Mouse (Mus musculus) hindbrain, embryonic 15.5 days (tissue): ENCODE results near the gene Kcnk13. TPM values are rescaled to one million over a fixed set of nuclear protein-coding genes. Genes with fewer than 3 reads are reported as not detected.

ENCODE experiments used
- ATAC-seq: fragments of 200-750 bp; cut with Nextera tagmentation; 2 replicates; pipeline ENCODE4 v1.8.0; 2017; ENCODE audit warnings: low read depth, moderate number of reproducible peaks, moderate TSS enrichment; ENCODE audit not compliant: low FRiP score
- H3K27ac ChIP-seq: fragments of 300-500 bp; sonication (generic); replicated peaks from 2 replicates; pipeline ENCODE4 v1.5.1; 2015; ENCODE audit warnings: mild to moderate bottlenecking, inconsistent platforms
- H3K27me3 ChIP-seq: fragments of 300-500 bp; sonication (generic); 2 replicates; pipeline ENCODE4 v1.6.1; 2015; ENCODE audit warnings: control low read depth, inconsistent platforms
- H3K36me3 ChIP-seq: fragments of 300-500 bp; sonication (generic); 2 replicates; pipeline ENCODE4 v1.6.1; 2015; ENCODE audit warnings: control low read depth, inconsistent platforms
- H3K4me1 ChIP-seq: fragments of 300-500 bp; sonication (generic); replicated peaks from 2 replicates; pipeline ENCODE4 v1.6.1; 2015; ENCODE audit warnings: control low read depth, inconsistent platforms
- H3K4me2 ChIP-seq: fragments of 300-500 bp; sonication (generic); 2 replicates; pipeline ENCODE4 v1.6.1; 2015; ENCODE audit warnings: moderate library complexity, mild to moderate bottlenecking, inconsistent platforms
- H3K4me3 ChIP-seq: fragments of 300-500 bp; sonication (generic); 2 replicates; pipeline ENCODE4 v1.5.1; 2015; ENCODE audit warnings: mild to moderate bottlenecking, inconsistent platforms
- H3K9ac ChIP-seq: fragments of 300-500 bp; sonication (generic); 2 replicates; pipeline ENCODE4 v1.6.1; 2015; ENCODE audit warnings: inconsistent platforms
- H3K9me3 ChIP-seq: fragments of 300-500 bp; sonication (generic); 2 replicates; pipeline ENCODE4 v1.6.1; 2016; ENCODE audit warnings: control low read depth, inconsistent platforms
- WGBS: fragments of 180-500 bp; shearing (Covaris S2); methylation state at CpG from one replicate; pipeline ENCODE4 v1.1.7; 2015; 5-methylcytosine and 5-hydroxymethylcytosine counted together
- microRNA-seq: library from miRNA; unstranded; fragments of <30 nt; microRNA quantifications from one replicate; pipeline ENCODE4, GENCODE M21; 2016
- polyA plus RNA-seq: library from polyadenylated mRNA; unstranded; fragments of >200 nt; fragmentation: Nextera tagmentation; extraction: Ambion mirVana; gene quantifications from 2 replicates; pipeline ENCODE4 v1.2.1, GENCODE M21; 2015

Gene Kcnk13
- polyA plus RNA-seq, 1 experiment from 2014 or later: 1.1 TPM

DNA sequence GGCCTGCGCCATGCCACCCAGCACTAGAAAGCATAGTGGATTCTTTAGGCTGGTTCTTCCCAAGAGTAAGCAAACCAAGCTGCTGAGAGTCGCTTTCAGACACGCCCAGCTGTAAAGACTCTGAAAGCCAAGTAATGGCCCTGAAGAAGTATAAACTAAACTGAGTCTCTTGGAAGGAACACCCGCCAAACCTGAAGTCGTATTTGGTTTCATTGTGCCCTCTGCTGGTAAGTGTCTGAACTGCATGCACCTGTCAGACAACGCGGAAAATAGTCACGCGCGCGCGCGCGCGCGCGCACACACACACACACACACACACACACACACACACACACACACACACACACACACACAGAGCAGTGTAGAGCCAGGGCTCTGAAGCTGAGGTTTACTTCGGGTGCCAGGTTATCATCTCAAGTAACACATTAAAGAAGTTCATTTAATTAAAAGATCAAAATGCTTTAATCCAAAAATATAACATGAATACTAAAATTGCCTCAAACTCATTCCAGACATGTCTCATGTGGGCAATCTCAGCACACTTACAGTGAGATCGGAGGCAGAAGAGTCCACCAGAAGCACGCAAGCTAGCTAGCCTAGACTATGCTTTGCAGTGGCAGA is 142.1 kb downstream of the Kcnk13 start:
- Histone ChIP-seq H3K4me2 (peak overlapping the region; percentile 28), H3K36me3 (no peaks in the 10 kb centered on the region), H3K4me1 (peaks cover 14% of the 10 kb centered on the region), H3K4me3 (no peak overlapping the region), H3K9ac (no peak overlapping the region), H3K27ac (no peak overlapping the region), H3K9me3 (no peaks in the 10 kb centered on the region), H3K27me3 (no peaks in the 10 kb centered on the region)
- ATAC-seq: no peak
- 14% methylated on average over 20 of the region's 20 CpGs for WGBS

DNA sequence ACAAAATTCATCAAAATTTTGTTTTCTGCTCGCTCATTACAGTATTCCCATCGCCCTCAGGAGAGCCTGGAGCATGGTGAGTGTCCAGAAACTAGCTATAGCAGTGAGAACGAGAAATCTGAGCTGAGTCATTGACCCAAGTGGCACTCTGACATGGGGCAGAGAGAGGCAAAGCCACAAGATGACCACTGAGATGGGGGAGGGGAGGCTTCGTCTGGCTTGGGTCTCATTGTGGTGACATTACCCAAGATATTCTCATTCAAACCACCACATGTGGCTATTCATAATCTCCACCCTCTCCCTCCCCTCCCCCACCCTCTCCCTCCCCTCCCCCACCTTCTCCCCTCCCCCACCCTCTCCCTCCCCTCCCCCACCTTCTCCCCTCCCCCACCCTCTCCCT is 143.1 kb downstream of the Kcnk13 start:
- 60% methylated on average over 4 of the region's 4 CpGs for WGBS
- no peaks in the 10 kb centered on the region for H3K27me3 ChIP-seq
- H3K4me3 ChIP-seq: no peak overlapping the region
- H3K36me3 ChIP-seq: peaks cover 5% of the 10 kb centered on the region
- H3K4me1 ChIP-seq: peaks cover 20% of the 10 kb centered on the region
- no peaks in the 10 kb centered on the region for H3K9me3 ChIP-seq
- ATAC-seq: no peak
- H3K4me2 ChIP-seq: no peak overlapping the region
- H3K27ac ChIP-seq: no peak overlapping the region
- H3K9ac ChIP-seq: no peak overlapping the region

DNA sequence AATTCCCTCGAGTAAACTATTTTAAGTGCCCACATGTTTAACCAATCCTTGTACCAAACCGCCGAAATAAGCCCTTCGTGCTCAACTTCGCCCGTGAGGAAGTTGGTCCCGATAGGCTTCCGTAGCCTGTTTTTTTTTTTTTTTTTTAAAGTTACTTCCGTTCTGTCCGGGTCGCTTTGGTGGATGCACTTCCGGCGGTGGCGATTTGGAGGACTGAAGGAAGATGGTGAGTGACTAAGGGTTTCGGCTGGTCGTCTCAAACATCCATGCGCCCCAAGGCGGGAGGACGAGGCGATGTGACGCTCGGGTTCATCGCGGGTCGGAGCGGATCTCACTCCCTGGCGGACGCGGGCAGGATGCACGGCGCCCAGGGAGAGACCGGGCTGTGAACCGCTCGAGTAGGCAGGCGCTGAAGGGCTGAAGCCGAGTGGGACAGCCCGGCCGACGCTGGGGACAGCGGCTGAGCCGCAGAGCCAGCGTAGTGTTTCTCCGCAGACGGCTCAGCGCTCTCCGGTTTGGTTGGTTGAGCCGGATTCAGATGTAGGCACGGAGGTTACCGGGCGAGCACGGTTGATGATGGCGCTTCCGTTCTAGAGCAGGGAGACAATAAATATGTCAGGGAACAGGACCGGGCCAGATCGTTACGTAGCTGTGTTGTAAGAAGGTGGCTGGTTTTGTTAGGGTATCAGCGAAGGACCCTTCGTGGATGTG is 145.8 kb downstream of the Kcnk13 start, which contains the start of gene Psmc1:
TSS of gene Psmc1 (plus strand) at position 169 of the 711 bp plus-strand sequence.
- Histone ChIP-seq H3K4me1 (peaks cover 20% of the 10 kb centered on the region), H3K27me3 (no peaks in the 10 kb centered on the region), H3K4me3 (peak within 1 kb of the TSS; percentile 89), H3K36me3 (peaks cover 24% of the 10 kb centered on the region), H3K9ac (peak within 1 kb of the TSS; percentile 92), H3K4me2 (peak within 1 kb of the TSS; percentile 82), H3K27ac (peak within 1 kb of the TSS; percentile 92), H3K9me3 (no peaks in the 10 kb centered on the region)
- peak; percentile 85 for ATAC-seq
- WGBS: under 1% methylated on average over 58 of the region's 58 CpGs

Small RNA genes lying within 50 kb of the gene (microRNA-seq; reads per million reads assigned to microRNA genes)
- not detected for gene Gm23291

Other genes with a start within 250 kb of the Kcnk13 start
- 5.2 and 6.0 TPM in 2 replicates for gene Efcab11, start 80.1 kb upstream of the Kcnk13 start, polyA plus RNA-seq
- gene Tdp1, start 80.0 kb upstream of the Kcnk13 start, polyA plus RNA-seq: 45.0 and 51.5 TPM in 2 replicates
- gene Psmc1, start 145.7 kb downstream of the Kcnk13 start, polyA plus RNA-seq: 263 and 274 TPM in 2 replicates
- gene Nrde2, start 195.2 kb downstream of the Kcnk13 start, polyA plus RNA-seq: 12.5 and 13.4 TPM in 2 replicates
- gene Calm1, start 234.9 kb downstream of the Kcnk13 start, polyA plus RNA-seq: 2,617 and 2,778 TPM in 2 replicates